Mouse (Mus musculus) ES-Bruce4 (cell line): ENCODE results near the gene Fgfr2. TPM values are rescaled to one million over a fixed set of nuclear protein-coding genes. Genes with fewer than 3 reads are reported as not detected.

Experiments
- H3K27ac ChIP-seq: 2 replicates; pipeline ENCODE4 v1.5.1; 2012; ENCODE audit warnings: low read length, inconsistent platforms; ENCODE audit not compliant: insufficient read depth
- H3K27me3 ChIP-seq: 2 replicates; pipeline ENCODE4 v1.6.1; 2012; ENCODE audit warnings: mild to moderate bottlenecking, low read length, inconsistent platforms; ENCODE audit not compliant: control insufficient read depth, poor library complexity, insufficient read depth, severe bottlenecking
- H3K36me3 ChIP-seq: 2 replicates; pipeline ENCODE4 v1.6.1; 2012; ENCODE audit warnings: inconsistent platforms, mild to moderate bottlenecking, low read length, moderate library complexity; ENCODE audit not compliant: control insufficient read depth, poor library complexity, insufficient read depth, severe bottlenecking
- H3K4me1 ChIP-seq: one replicate; pipeline ENCODE4 v1.8.1; 2011; ENCODE audit warnings: low read length; ENCODE audit not compliant: control insufficient read depth, insufficient read depth
- H3K4me3 ChIP-seq: 2 replicates; pipeline ENCODE4 v1.5.1; 2011; ENCODE audit warnings: low read depth, mild to moderate bottlenecking, low read length
- H3K9ac ChIP-seq: 2 replicates; pipeline ENCODE4 v1.6.1; 2012; ENCODE audit warnings: low read depth, mild to moderate bottlenecking, inconsistent platforms; ENCODE audit not compliant: poor library complexity, severe bottlenecking
- H3K9me3 ChIP-seq: replicated peaks from 2 replicates; pipeline ENCODE4 v1.6.1; 2012; ENCODE audit warnings: mild to moderate bottlenecking, low read length, inconsistent platforms; ENCODE audit not compliant: control insufficient read depth, poor library complexity, insufficient read depth, severe bottlenecking
- CTCF ChIP-seq: IDR thresholded peaks from one replicate; pipeline ENCODE4 v1.8.1; 2011; ENCODE audit warnings: low read depth, low read length
- EP300 ChIP-seq: IDR thresholded peaks from 2 replicates; pipeline ENCODE4 v1.6.1; 2011; ENCODE audit warnings: low read depth, low read length; ENCODE audit not compliant: insufficient read depth
- POLR2A ChIP-seq: IDR thresholded peaks from one replicate; pipeline ENCODE4 v1.8.1; 2011; ENCODE audit warnings: low read length; ENCODE audit not compliant: insufficient read depth
- polyA plus RNA-seq: library from polyadenylated mRNA; stranded (reverse); fragments of >200 nt; gene quantifications from 2 replicates; pipeline ENCODE4 v1.2.4, GENCODE M21; 2011; ENCODE audit warnings: low read depth; ENCODE audit not compliant: missing spikeins, insufficient read depth, insufficient read length

Gene Fgfr2
- polyA plus RNA-seq, 1 experiment: 34.8 TPM

GRCm38 (mm10) chr7:130244545-130244944 lies 2878.6 kb downstream of the Fgfr2 start:
- H3K9me3 ChIP-seq: no peaks in the 10 kb centered on the region
- H3K4me1 ChIP-seq: peaks cover 3% of the 10 kb centered on the region
- H3K36me3 ChIP-seq: no peaks in the 10 kb centered on the region
- TF ChIP-seq POLR2A: no peak
- no peak for TF ChIP-seq EP300
- no peak for TF ChIP-seq CTCF
- no peak overlapping the region for H3K4me3 ChIP-seq
- H3K27ac ChIP-seq: no peak overlapping the region
- H3K27me3 ChIP-seq: no peaks in the 10 kb centered on the region
- no peak overlapping the region for H3K9ac ChIP-seq

- Histone ChIP-seq H3K27ac (no peak overlapping the region), H3K9ac (no peak overlapping the region), H3K27me3 (no peaks in the 10 kb centered on the region), H3K36me3 (no peaks in the 10 kb centered on the region), H3K4me1 (peaks cover 3% of the 10 kb centered on the region), H3K4me3 (no peak overlapping the region), H3K9me3 (no peaks in the 10 kb centered on the region)
- TF ChIP-seq EP300: no peak
- TF ChIP-seq CTCF: no peak
- TF ChIP-seq POLR2A: no peak
Observed at GRCm38 (mm10) chr7:130243811-130244210, 2879.3 kb downstream of the Fgfr2 start.

- TF ChIP-seq POLR2A (no peak), EP300 (no peak), CTCF (no peak)
- Histone ChIP-seq H3K36me3 (no peaks in the 10 kb centered on the region), H3K27me3 (no peaks in the 10 kb centered on the region)
Observed at GRCm38 (mm10) chr7:130240191-130240590, 2883.0 kb downstream of the Fgfr2 start.

GRCm38 (mm10) chr7:130237244-130237643 lies 2885.9 kb downstream of the Fgfr2 start:
- H3K9ac ChIP-seq: no peak overlapping the region
- peaks cover 8% of the 10 kb centered on the region for H3K4me1 ChIP-seq
- no peak overlapping the region for H3K27ac ChIP-seq
- no peaks in the 10 kb centered on the region for H3K27me3 ChIP-seq
- H3K4me3 ChIP-seq: no peak overlapping the region
- no peaks in the 10 kb centered on the region for H3K36me3 ChIP-seq
- H3K9me3 ChIP-seq: no peaks in the 10 kb centered on the region
- TF ChIP-seq EP300 (no peak), CTCF (no peak), POLR2A (no peak)

More at GRCm38 (mm10) chr7:130240191-130240590, 2883.0 kb downstream of the Fgfr2 start:
- H3K27ac ChIP-seq: no peak overlapping the region
- no peak overlapping the region for H3K4me3 ChIP-seq
- no peaks in the 10 kb centered on the region for H3K9me3 ChIP-seq
- peaks cover 10% of the 10 kb centered on the region for H3K4me1 ChIP-seq
- no peak overlapping the region for H3K9ac ChIP-seq

GRCm38 (mm10) chr7:130233777-130234176 lies 2889.4 kb downstream of the Fgfr2 start:
- Histone ChIP-seq H3K27me3 (no peaks in the 10 kb centered on the region), H3K9ac (no peak overlapping the region), H3K4me1 (peaks cover 7% of the 10 kb centered on the region), H3K4me3 (no peak overlapping the region), H3K36me3 (no peaks in the 10 kb centered on the region), H3K27ac (no peak overlapping the region), H3K9me3 (no peaks in the 10 kb centered on the region)
- TF ChIP-seq CTCF (no peak), EP300 (no peak), POLR2A (no peak)

GRCm38 (mm10) chr7:130230034-130230433 lies 2893.1 kb downstream of the Fgfr2 start:
- H3K4me3 ChIP-seq: no peak overlapping the region
- H3K27ac ChIP-seq: no peak overlapping the region
- no peaks in the 10 kb centered on the region for H3K36me3 ChIP-seq
- no peak overlapping the region for H3K9ac ChIP-seq
- TF ChIP-seq CTCF (no peak), EP300 (no peak), POLR2A (no peak)
- no peaks in the 10 kb centered on the region for H3K9me3 ChIP-seq
- H3K4me1 ChIP-seq: no peaks in the 10 kb centered on the region
- no peaks in the 10 kb centered on the region for H3K27me3 ChIP-seq
